Mouse (Mus musculus) kidney, adult 2 months (tissue): ENCODE data around the gene Iqcf5. TPM values are rescaled to one million over a fixed set of nuclear protein-coding genes. Genes with fewer than 3 reads are reported as not detected.

Experiments used
- DNase-seq: peaks from one replicate; pipeline ENCODE4 v3.0.0; 2021
- H3K27ac ChIP-seq: fragments of 200-500 bp; 2 replicates; pipeline ENCODE4 v1.5.1; 2012; ENCODE audit warnings: low read depth, low read length, control low read depth, inconsistent platforms; ENCODE audit not compliant: insufficient read depth
- H3K27me3 ChIP-seq: fragments of 200-500 bp; replicated peaks from 2 replicates; pipeline ENCODE4 v1.6.1; 2012; ENCODE audit warnings: mild to moderate bottlenecking, moderate library complexity, low read length, inconsistent platforms; ENCODE audit not compliant: control insufficient read depth, insufficient read depth
- H3K36me3 ChIP-seq: fragments of 200-500 bp; 2 replicates; pipeline ENCODE4 v1.6.1; 2012; ENCODE audit warnings: mild to moderate bottlenecking, moderate library complexity, low read length, inconsistent platforms; ENCODE audit not compliant: control insufficient read depth, insufficient read depth
- H3K4me1 ChIP-seq: fragments of 200-500 bp; 2 replicates; pipeline ENCODE4 v1.6.1; 2011; ENCODE audit warnings: low read length; ENCODE audit not compliant: control insufficient read depth, insufficient read depth
- H3K4me3 ChIP-seq: fragments of 200-500 bp; 2 replicates; pipeline ENCODE4 v1.5.1; 2011; ENCODE audit warnings: mild to moderate bottlenecking, low read depth, low read length, control low read depth; ENCODE audit not compliant: insufficient read depth
- CTCF ChIP-seq: fragments of 200-500 bp; conservative IDR thresholded peaks from 2 replicates; pipeline ENCODE4 v1.5.1; 2011; ENCODE audit warnings: low read depth, mild to moderate bottlenecking, control low read depth, low read length, moderate library complexity, mixed read lengths; ENCODE audit not compliant: insufficient read depth, insufficient read length
- POLR2A ChIP-seq: fragments of 200-500 bp; IDR thresholded peaks from one replicate; pipeline ENCODE4 v1.6.1; 2011; ENCODE audit warnings: low read depth, low read length, control low read depth
- WGBS: fragments of 180-500 bp; shearing (Covaris S2); methylation state at CpG from one replicate; pipeline ENCODE4 v1.1.7; 2018; 5-methylcytosine and 5-hydroxymethylcytosine counted together
- polyA plus RNA-seq: library from polyadenylated mRNA; depleted of rRNA; stranded (reverse); fragments of >200 nt; gene quantifications from 2 replicates; pipeline ENCODE4 v1.2.3, GENCODE M21; 2012

Gene Iqcf5
- polyA plus RNA-seq, 1 experiment, result 0.39 TPM

DNA sequence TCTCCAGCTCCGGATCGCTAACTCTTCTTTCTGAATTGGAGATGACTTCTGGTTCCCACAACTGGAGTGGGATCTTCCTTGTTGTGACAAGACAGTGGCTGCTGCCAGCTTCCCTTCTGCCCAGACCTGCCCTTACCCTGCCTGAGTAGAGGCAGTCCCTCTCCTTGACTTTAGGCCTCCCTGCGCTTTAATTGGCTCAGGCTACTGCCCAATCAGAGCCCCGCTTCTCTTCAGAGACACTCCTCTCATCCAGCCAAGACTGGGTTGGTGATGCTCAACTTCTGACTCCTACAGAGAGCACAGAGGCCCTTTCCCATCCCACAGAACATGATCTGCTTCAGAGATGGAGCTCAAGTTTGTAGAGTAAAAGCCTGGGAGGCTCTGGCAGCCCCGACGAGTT is 10.1 kb upstream of the Iqcf5 start:
- Histone ChIP-seq H3K4me1 (no peaks in the 10 kb centered on the region), H3K27ac (no peak overlapping the region), H3K36me3 (no peaks in the 10 kb centered on the region), H3K4me3 (no peak overlapping the region), H3K27me3 (no peaks in the 10 kb centered on the region)
- TF ChIP-seq POLR2A, result no peak
- TF ChIP-seq CTCF, result no peak
- 72% methylated on average over 6 of the region's 6 CpGs for WGBS
- DNase-seq, result no peak

DNA sequence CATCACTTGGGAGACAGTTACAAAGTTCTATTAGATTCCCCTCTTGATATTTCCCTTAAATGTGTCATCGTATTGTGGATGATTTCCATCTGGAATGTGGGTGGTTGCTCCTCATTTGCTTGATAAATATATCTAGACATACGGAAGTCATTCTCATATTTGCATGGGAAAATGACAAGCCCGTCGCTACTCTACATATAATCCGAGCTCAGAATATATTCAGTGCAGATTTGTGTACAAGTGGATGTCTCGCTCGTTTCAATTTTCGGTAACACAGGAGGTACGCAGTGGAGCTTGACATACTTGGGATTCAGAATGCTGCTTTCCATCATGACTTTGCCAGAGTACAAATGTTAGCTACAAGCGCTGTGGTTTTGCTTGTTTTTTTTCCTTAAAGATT is 5.0 kb upstream of the Iqcf5 start:
- no peak overlapping the region for H3K4me3 ChIP-seq
- no peak overlapping the region for H3K27ac ChIP-seq
- no peaks in the 10 kb centered on the region for H3K36me3 ChIP-seq
- TF ChIP-seq POLR2A (no peak), CTCF (no peak)
- no peaks in the 10 kb centered on the region for H3K27me3 ChIP-seq
- WGBS, result 90% methylated on average over 10 of the region's 10 CpGs
- no peaks in the 10 kb centered on the region for H3K4me1 ChIP-seq
- DNase-seq, result no peak

DNA sequence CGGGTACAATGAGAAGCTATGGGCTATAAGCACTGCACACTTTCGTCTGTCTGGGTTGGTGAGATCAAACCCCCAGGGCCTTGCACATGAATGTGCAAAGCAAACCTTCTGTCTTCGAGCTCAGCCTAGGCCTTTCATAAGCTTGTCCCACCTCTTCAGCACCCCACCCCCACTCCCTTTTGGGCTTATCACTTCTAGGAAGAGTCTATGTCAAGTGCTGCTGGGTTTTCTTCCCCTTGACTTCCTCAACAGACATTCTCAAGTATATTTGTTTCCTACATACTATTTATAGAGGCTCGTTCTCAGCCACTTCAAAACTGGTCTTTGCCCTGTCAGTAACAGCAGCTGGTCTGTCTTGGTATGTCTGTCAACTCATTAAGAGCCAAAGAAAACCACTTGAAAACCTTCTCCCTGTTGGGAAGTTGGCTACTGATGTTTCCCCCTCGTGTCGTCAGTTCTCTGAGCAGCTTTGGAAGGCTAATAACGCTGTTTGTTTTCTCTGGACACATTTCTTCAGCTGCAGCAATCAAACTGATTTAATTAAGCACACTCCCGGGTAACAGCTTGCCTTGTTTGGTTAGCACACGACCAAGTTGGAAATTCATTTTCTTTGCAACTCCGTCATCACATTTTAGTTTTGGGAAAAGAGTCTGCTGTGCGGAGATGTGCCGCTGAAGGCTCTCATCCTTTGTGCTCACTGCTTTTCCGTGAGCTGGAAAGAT is 1.5 kb upstream of the Iqcf5 start:
- no peaks in the 10 kb centered on the region for H3K36me3 ChIP-seq
- WGBS, result 49% methylated on average over 13 of the region's 13 CpGs
- no peak for DNase-seq

DNA sequence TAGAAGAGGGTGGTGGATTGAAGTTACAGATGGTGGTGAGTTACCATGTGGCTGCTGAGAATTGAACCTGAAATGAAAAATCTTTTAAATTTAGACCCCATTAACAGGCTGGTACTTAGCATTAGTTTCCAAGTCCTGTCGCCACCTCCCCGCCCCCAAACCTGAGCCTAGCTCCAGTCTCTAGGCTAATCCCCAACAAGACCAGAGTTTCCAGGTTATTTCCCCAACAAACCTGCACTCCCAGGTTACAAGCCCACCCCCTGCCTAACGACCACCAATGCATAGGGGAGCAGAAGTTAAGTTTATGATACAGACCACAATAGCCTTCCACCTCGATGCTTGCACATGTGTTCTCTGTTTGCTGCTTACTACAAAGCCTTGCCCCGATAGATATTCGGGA is 807 bp upstream of the Iqcf5 start:
- WGBS, result 77% methylated on average over 6 of the region's 6 CpGs
- Histone ChIP-seq H3K4me3 (no peak overlapping the region), H3K27ac (no peak overlapping the region), H3K27me3 (no peaks in the 10 kb centered on the region), H3K36me3 (no peaks in the 10 kb centered on the region), H3K4me1 (no peaks in the 10 kb centered on the region)
- no peak for DNase-seq
- TF ChIP-seq POLR2A (no peak), CTCF (no peak)

More for the DNA sequence above, 1.5 kb upstream of the Iqcf5 start:
- H3K27me3 ChIP-seq, result no peaks in the 10 kb centered on the region
- H3K27ac ChIP-seq, result no peak overlapping the region
- no peaks in the 10 kb centered on the region for H3K4me1 ChIP-seq
- no peak for TF ChIP-seq POLR2A
- no peak for TF ChIP-seq CTCF
- no peak overlapping the region for H3K4me3 ChIP-seq

DNA sequence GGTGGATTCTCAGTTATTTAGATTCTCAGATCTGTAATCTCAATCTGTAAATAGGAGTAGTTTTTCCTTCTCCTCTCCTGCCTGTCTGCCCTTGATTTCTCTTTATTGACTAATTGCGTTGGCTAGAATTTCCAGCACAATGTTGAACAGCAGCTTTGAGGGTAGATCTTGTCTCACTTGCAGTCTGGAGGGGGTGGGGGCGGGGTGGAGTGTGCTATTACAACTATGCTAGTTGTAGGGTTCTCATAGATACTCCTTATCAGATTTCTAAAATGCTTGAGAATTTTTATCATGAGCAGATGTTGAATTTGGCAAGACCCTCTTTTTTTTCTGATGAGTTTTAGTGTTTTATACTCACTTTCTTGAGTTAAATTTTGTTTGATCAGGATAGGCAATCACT is 5.1 kb downstream of the Iqcf5 start:
- H3K36me3 ChIP-seq, result no peaks in the 10 kb centered on the region

DNA sequence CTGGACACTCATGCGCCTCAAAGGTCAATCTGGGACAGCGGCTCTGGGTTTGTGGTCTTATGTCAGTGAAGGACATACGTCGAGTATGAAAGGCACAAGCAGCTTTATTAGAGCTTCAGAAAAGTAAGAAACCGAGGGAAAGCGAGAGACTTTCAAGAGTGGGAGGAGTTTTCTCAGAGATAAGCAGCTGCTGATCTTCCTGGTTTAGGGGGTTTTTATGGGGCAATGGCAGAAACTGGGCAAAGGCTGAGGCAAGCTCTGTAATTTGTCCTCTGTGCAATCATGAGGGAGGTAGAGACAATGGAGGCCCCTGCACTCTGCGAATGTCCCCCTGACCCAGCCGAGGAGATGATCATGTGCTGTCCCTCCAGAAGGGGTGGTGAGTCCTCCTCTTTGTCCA is 5.5 kb downstream of the Iqcf5 start:
- TF ChIP-seq POLR2A, result no peak
- TF ChIP-seq CTCF, result no peak
- 63% methylated on average over 8 of the region's 8 CpGs for WGBS

More for the DNA sequence above, 5.1 kb downstream of the Iqcf5 start:
- H3K4me1 ChIP-seq, result no peaks in the 10 kb centered on the region
- H3K4me3 ChIP-seq, result no peak overlapping the region
- H3K27me3 ChIP-seq, result no peaks in the 10 kb centered on the region
- no peak overlapping the region for H3K27ac ChIP-seq
- no peak for TF ChIP-seq CTCF
- TF ChIP-seq POLR2A, result no peak
- DNase-seq, result no peak
- WGBS, result 55% methylated on average over 2 of the region's 2 CpGs

DNA sequence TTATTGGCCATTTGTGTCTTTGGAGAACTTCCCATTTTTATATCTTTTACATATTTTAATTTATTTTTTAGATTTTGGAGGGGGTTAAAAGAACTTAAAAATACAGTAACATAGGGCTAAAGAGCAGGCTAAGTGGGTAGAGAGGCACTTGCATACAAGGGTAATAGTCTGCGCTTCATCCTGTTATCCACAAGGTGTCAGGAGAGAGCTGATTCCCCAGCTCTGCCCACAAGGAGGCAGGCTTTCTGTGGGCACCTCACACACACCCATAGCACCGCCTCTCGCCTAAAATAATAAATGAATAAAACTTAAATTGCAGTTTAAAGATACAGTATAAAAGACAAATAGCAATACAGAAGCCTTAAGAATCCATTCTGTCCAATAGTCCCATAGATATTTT is 17.5 kb downstream of the Iqcf5 start:
- TF ChIP-seq POLR2A, result no peak
- TF ChIP-seq CTCF, result peak; percentile 90
- no peaks in the 10 kb centered on the region for H3K36me3 ChIP-seq
- 29% methylated on average over 3 of the region's 3 CpGs for WGBS
- peak; percentile 16 for DNase-seq
- H3K4me1 ChIP-seq, result no peaks in the 10 kb centered on the region
- no peaks in the 10 kb centered on the region for H3K27me3 ChIP-seq
- H3K27ac ChIP-seq, result no peak overlapping the region
- H3K4me3 ChIP-seq, result no peak overlapping the region

More for the DNA sequence above, 5.5 kb downstream of the Iqcf5 start:
- Histone ChIP-seq H3K4me1 (no peaks in the 10 kb centered on the region), H3K36me3 (no peaks in the 10 kb centered on the region), H3K4me3 (no peak overlapping the region), H3K27ac (no peak overlapping the region), H3K27me3 (no peaks in the 10 kb centered on the region)
- DNase-seq, result no peak
